Mouse (Mus musculus): ENCODE results near the gene Olfr1205.

Gene Olfr1205

DNA sequence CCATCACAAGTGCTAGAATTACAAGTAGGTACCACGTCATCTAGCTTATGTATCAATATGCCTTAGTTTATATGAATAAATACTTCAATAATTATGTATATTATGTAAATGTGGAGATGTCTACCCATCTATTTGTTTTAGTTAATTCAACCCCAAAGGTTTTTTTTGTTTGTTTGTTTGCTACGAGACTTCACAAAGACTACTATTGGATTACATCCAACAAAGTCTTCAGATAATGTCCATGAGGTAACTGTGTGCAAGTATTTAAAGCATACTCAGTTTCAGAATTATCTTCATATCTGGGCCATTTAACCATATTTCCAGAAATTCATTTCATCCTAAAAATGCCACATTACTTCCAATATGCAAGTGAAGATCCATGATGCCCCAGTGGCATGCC lies at the start of gene Olfr1205:
Gene Olfr1205 (plus strand): TSS at position 301 of the 400 bp plus-strand sequence.
- no peak for DNase-seq

DNA sequence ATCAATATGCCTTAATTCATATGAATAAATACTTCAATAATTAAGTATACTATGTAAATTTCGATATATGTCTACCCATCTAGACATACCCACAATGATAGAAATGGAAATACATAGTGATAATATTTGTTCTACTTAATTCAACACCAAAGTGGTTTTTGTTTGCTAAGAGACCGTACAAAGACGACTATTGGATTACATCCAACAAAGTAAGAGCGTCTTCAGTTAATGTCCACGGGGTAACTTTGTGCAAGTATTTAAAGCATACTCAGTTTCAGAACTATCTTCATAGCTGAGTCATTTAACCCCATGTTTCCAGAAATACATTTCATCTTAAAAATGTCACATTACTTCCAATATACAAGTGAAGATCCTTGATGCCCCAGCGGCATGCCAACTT lies 36.8 kb upstream of the Olfr1205 start, which contains the start of gene Olfr1201:
Gene Olfr1201 (plus strand): TSS at position 301 of the 400 bp plus-strand sequence.
- DNase-seq, result no peak

- DNase-seq, result no peak
Measured at GRCm38 (mm10) chr2:88814196-88814595, 15.3 kb upstream of the Olfr1205 start, which contains the start of gene Olfr1202. Gene Olfr1202, plus strand, starts transcription at chr2:88814496.

- DNase-seq, result no peak
Measured at GRCm38 (mm10) chr2:88838477-88838876, 8.9 kb downstream of the Olfr1205 start.

DNA sequence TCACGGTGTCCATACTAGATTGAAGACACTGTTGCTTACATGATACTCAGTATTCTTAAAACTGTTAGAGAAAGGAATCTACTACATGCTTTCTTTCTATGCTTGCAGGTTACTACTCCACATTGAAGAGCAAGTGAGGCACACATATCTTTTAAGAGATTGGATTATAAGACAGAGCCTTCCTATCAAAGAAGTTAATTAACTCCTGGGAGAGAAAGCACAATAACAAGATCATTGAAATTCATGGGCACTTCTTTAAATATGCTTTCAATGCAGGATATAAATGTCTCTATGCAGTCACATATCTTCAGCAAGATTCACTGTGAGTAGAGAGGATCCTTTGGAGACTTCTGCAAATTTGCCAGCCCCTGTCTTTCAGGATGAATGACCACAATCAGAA lies 19.5 kb downstream of the Olfr1205 start, which contains the start of gene Olfr1204:
Gene Olfr1204 (plus strand): TSS at position 301 of the 400 bp plus-strand sequence.
- no peak for DNase-seq

GRCm38 (mm10) chr2:88862931-88863330 lies 33.4 kb downstream of the Olfr1205 start, which contains the start of gene Olfr1206:
Gene Olfr1206, plus strand, starts transcription at chr2:88863231.
- no peak for DNase-seq

Measured in cerebellum, adult 9-10 months (tissue).